13 mouse cellular contexts compared by ENCODE assay signal in the genomic region with DNA sequence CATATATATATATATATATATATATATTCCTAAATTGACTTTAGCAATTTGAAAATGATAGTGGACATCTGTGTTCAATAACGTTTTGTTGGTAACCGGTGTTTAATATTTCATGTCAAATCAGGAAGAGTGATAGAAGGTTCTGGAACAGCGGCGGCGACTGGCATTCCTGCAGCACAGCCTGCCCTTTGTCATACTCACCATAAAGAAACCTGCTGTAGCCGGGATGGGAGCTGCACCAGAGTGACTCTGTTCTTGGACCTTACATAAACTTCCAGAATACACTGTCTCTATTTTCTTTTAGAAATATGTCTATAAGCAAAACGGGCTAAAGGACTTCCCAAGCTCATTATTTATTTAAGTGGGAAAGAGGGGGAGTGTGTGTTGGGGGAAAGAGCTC.
A peak's percentile ranks its signal among the peaks of the same experiment; 100 is the strongest.
DNase-seq lines count a peak whose midpoint lies in the region; ATAC-seq and TF ChIP-seq lines count a peak whose summit lies in the region.
"Had no signal": no experiment of that assay in that cellular context is flagged by ENCODE, and none has a peak within 500 bp of the region (broad histone marks: within the 10 kb centered on the region; RNA-seq: fewer than 3 reads in every experiment).

No protein-coding gene starts in this region.

- no peak for TF ChIP-seq CTCF in intestine, postnatal 0 days (IDR thresholded peaks at IDR 0.05; ENCODE audit: low read depth)

- H3K4me1 ChIP-seq in forebrain, embryonic 12.5 days, result no peaks in the 10 kb centered on the region
- H3K4me1 ChIP-seq in forebrain, embryonic 11.5 days (replicated peaks; ENCODE audit: control insufficient read depth, insufficient read depth, low read length), result no peaks in the 10 kb centered on the region
- peaks cover 3% of the 10 kb centered on the region; the same call in 1 of the 2 replicates for H3K4me1 ChIP-seq in lung, embryonic 16.5 days (replicated peaks; ENCODE audit: control insufficient read depth, insufficient read depth, low read length)
- H3K4me1 ChIP-seq in limb, embryonic 10.5 days, result peaks cover 18% of the 10 kb centered on the region
- H3K4me1 ChIP-seq in stomach, embryonic 14.5 days (ENCODE audit: control insufficient read depth, insufficient read depth, low read length), result 0 out of 2 replicates have a peak, but pooled peaks cover 9% of the 10 kb centered on the region
- no peaks in the 10 kb centered on the region for H3K4me1 ChIP-seq in intestine, postnatal 0 days (replicated peaks; ENCODE audit: control insufficient read depth, insufficient read depth, low read length)
- H3K4me1 ChIP-seq: liver, embryonic 13.5 days; megakaryocyte, embryonic 14.5 days had no signal

- no peak for DNase-seq in forebrain, embryonic 11.5 days (ENCODE audit: low spot score)
- no peak for DNase-seq in lung, postnatal 14 days
- DNase-seq in limb, embryonic 10.5 days (ENCODE audit: low spot score), result peak; percentile 44
- no peak for DNase-seq in gastrocnemius, postnatal 10 days
- DNase-seq: liver, embryonic 13.5 days; spleen, adult 18-20 months; thymus, adult 2 months had no signal

- no peak overlapping the region for H3K4me3 ChIP-seq in forebrain, embryonic 12.5 days (replicated peaks)
- H3K4me3 ChIP-seq in forebrain, embryonic 11.5 days (ENCODE audit: low read depth, low read length), result no peak overlapping the region
- peak overlapping the region; percentile 16; the same call in 1 of the 2 replicates for H3K4me3 ChIP-seq in lung, embryonic 16.5 days (ENCODE audit: low read length)
- no peak overlapping the region for H3K4me3 ChIP-seq in limb, embryonic 10.5 days
- H3K4me3 ChIP-seq in stomach, embryonic 14.5 days (ENCODE audit: low read depth, low read length), result no peak overlapping the region
- H3K4me3 ChIP-seq in intestine, postnatal 0 days (ENCODE audit: low read depth, low read length), result no peak overlapping the region
- H3K4me3 ChIP-seq: liver, embryonic 13.5 days; megakaryocyte, embryonic 14.5 days had no signal

- peak; percentile 39; the same call in 1 of the 2 replicates for ATAC-seq in forebrain, embryonic 12.5 days (ENCODE audit: low FRiP score)
- ATAC-seq in forebrain, embryonic 11.5 days (replicated peaks; ENCODE audit: low FRiP score), result no peak
- ATAC-seq in lung, embryonic 16.5 days (ENCODE audit: low read depth), result peak; percentile 71
- no peak for ATAC-seq in stomach, embryonic 14.5 days (ENCODE audit: insufficient number of reproducible peaks, insufficient read depth, low FRiP score, low read depth)
- ATAC-seq in intestine, postnatal 0 days, result no peak

- H3K27ac ChIP-seq in forebrain, embryonic 12.5 days, result no peak overlapping the region
- H3K27ac ChIP-seq in forebrain, embryonic 11.5 days (ENCODE audit: low read depth, low read length), result no peak overlapping the region
- no peak overlapping the region for H3K27ac ChIP-seq in lung, embryonic 16.5 days (ENCODE audit: low read length)
- peak overlapping the region; percentile 74 for H3K27ac ChIP-seq in limb, embryonic 10.5 days
- H3K27ac ChIP-seq in stomach, embryonic 14.5 days (ENCODE audit: low read length), result no peak overlapping the region
- H3K27ac ChIP-seq in intestine, postnatal 0 days (ENCODE audit: low read depth, low read length), result no peak overlapping the region
- H3K27ac ChIP-seq: liver, embryonic 13.5 days had no signal

- WGBS in forebrain, embryonic 12.5 days, result 61% methylated on average over 7 of the region's 7 CpGs
- 71% methylated on average over 7 of the region's 7 CpGs for WGBS in forebrain, embryonic 11.5 days
- WGBS in lung, embryonic 16.5 days, result 31% methylated on average over 7 of the region's 7 CpGs
- 54% methylated on average over 7 of the region's 7 CpGs for WGBS in limb, embryonic 10.5 days
- 34% methylated on average over 7 of the region's 7 CpGs for WGBS in stomach, embryonic 14.5 days
- WGBS in intestine, postnatal 0 days, result 43% methylated on average over 7 of the region's 7 CpGs

- H3K36me3 ChIP-seq in forebrain, embryonic 12.5 days (replicated peaks), result no peaks in the 10 kb centered on the region
- no peaks in the 10 kb centered on the region for H3K36me3 ChIP-seq in forebrain, embryonic 11.5 days (ENCODE audit: control insufficient read depth, insufficient read depth, low read length)
- H3K36me3 ChIP-seq in lung, embryonic 16.5 days (ENCODE audit: control insufficient read depth, insufficient read depth, low read length), result no peaks in the 10 kb centered on the region
- no peaks in the 10 kb centered on the region for H3K36me3 ChIP-seq in limb, embryonic 10.5 days
- H3K36me3 ChIP-seq in stomach, embryonic 14.5 days (ENCODE audit: control insufficient read depth, insufficient read depth, low read length), result no peaks in the 10 kb centered on the region
- no peaks in the 10 kb centered on the region for H3K36me3 ChIP-seq in intestine, postnatal 0 days (ENCODE audit: control insufficient read depth, insufficient read depth)
- H3K36me3 ChIP-seq: liver, embryonic 13.5 days had no signal

- no peak overlapping the region for H3K9ac ChIP-seq in forebrain, embryonic 12.5 days
- no peak overlapping the region for H3K9ac ChIP-seq in forebrain, embryonic 11.5 days (ENCODE audit: low read length)
- no peak overlapping the region for H3K9ac ChIP-seq in lung, embryonic 16.5 days (ENCODE audit: low read length)
- no peak overlapping the region for H3K9ac ChIP-seq in stomach, embryonic 14.5 days (replicated peaks; ENCODE audit: low read depth, low read length)
- no peak overlapping the region for H3K9ac ChIP-seq in intestine, postnatal 0 days (ENCODE audit: low read depth, low read length)
- H3K9ac ChIP-seq: liver, embryonic 13.5 days had no signal

- H3K9me3 ChIP-seq in forebrain, embryonic 12.5 days, result no peaks in the 10 kb centered on the region
- no peaks in the 10 kb centered on the region for H3K9me3 ChIP-seq in forebrain, embryonic 11.5 days (ENCODE audit: control insufficient read depth, low read length)
- no peaks in the 10 kb centered on the region for H3K9me3 ChIP-seq in lung, embryonic 16.5 days (ENCODE audit: control insufficient read depth, low read length)
- no peaks in the 10 kb centered on the region for H3K9me3 ChIP-seq in limb, embryonic 10.5 days (replicated peaks)
- no peaks in the 10 kb centered on the region for H3K9me3 ChIP-seq in stomach, embryonic 14.5 days (ENCODE audit: control insufficient read depth, low read depth, low read length)
- H3K9me3 ChIP-seq in intestine, postnatal 0 days (ENCODE audit: control insufficient read depth), result no peaks in the 10 kb centered on the region
- H3K9me3 ChIP-seq: liver, embryonic 13.5 days; megakaryocyte, embryonic 14.5 days had no signal

- H3K4me2 ChIP-seq in forebrain, embryonic 12.5 days, result no peak overlapping the region
- no peak overlapping the region for H3K4me2 ChIP-seq in forebrain, embryonic 11.5 days (ENCODE audit: low read depth, low read length, severe bottlenecking)
- peak overlapping the region; percentile 48 for H3K4me2 ChIP-seq in lung, embryonic 16.5 days (ENCODE audit: low read depth, low read length)
- H3K4me2 ChIP-seq in stomach, embryonic 14.5 days (replicated peaks; ENCODE audit: low read depth, low read length), result peak overlapping the region; percentile 14; the same call in 1 of the 2 replicates
- no peak overlapping the region for H3K4me2 ChIP-seq in intestine, postnatal 0 days (replicated peaks; ENCODE audit: low read depth)
- H3K4me2 ChIP-seq: heart, embryonic 11.5 days; liver, embryonic 13.5 days had no signal

- 0 out of 2 replicates have a peak, but pooled peaks cover 3% of the 10 kb centered on the region for H3K27me3 ChIP-seq in forebrain, embryonic 12.5 days
- no peaks in the 10 kb centered on the region for H3K27me3 ChIP-seq in forebrain, embryonic 11.5 days (ENCODE audit: control insufficient read depth, insufficient read depth, low read length)
- H3K27me3 ChIP-seq in lung, embryonic 16.5 days (ENCODE audit: control insufficient read depth, insufficient read depth, low read depth, low read length), result no peaks in the 10 kb centered on the region
- no peaks in the 10 kb centered on the region for H3K27me3 ChIP-seq in limb, embryonic 10.5 days (ENCODE audit: low read depth, poor library complexity, severe bottlenecking)
- no peaks in the 10 kb centered on the region for H3K27me3 ChIP-seq in stomach, embryonic 14.5 days (ENCODE audit: control insufficient read depth, insufficient read depth, low read length)
- H3K27me3 ChIP-seq in intestine, postnatal 0 days (replicated peaks; ENCODE audit: control insufficient read depth, insufficient read depth, low read length), result no peaks in the 10 kb centered on the region
- H3K27me3 ChIP-seq: liver, embryonic 13.5 days; megakaryocyte, embryonic 14.5 days had no signal

Comparison
In these comparisons a context has a peak if more than half of its experiments do, and no peak if none do; other contexts are left out.
1. ATAC-seq: peak in forebrain, embryonic 12.5 days (single experiment) and lung, embryonic 16.5 days (single experiment); none in forebrain, embryonic 11.5 days (single experiment), stomach, embryonic 14.5 days (single experiment) and intestine, postnatal 0 days (single experiment).
2. H3K4me2 ChIP-seq: peak in lung, embryonic 16.5 days (single experiment) and stomach, embryonic 14.5 days (single experiment); none in forebrain, embryonic 12.5 days (single experiment), forebrain, embryonic 11.5 days (single experiment) and intestine, postnatal 0 days (single experiment).